Mouse (Mus musculus) intestine, embryonic 14.5 days (tissue): ENCODE measurements around the gene Snx29. TPM values are rescaled to one million over a fixed set of nuclear protein-coding genes. Genes with fewer than 3 reads are reported as not detected.

ENCODE experiments used
- ATAC-seq: fragments of 200-750 bp; cut with Nextera tagmentation; replicated peaks from 2 replicates; pipeline ENCODE4 v1.8.0; 2017; ENCODE audit warnings: low read depth, moderate number of reproducible peaks, moderate TSS enrichment, moderate library complexity; ENCODE audit not compliant: low FRiP score, low TSS enrichment
- DNase-seq: peaks from one replicate; pipeline ENCODE4 v3.0.0-alpha.2; 2018; ENCODE audit warnings: low spot score
- H3K27ac ChIP-seq: fragments of 300-500 bp; sonication (generic); 2 replicates; pipeline ENCODE4 v1.5.1; 2014; ENCODE audit warnings: low read depth, mild to moderate bottlenecking, control low read depth
- H3K27me3 ChIP-seq: fragments of 300-500 bp; sonication (generic); replicated peaks from 2 replicates; pipeline ENCODE4 v1.6.1; 2014; ENCODE audit warnings: low read length, control low read depth; ENCODE audit not compliant: control insufficient read depth, insufficient read depth
- H3K36me3 ChIP-seq: fragments of 300-500 bp; sonication (generic); 2 replicates; pipeline ENCODE4 v1.6.1; 2014; ENCODE audit warnings: low read length, control low read depth; ENCODE audit not compliant: control insufficient read depth, insufficient read depth
- H3K4me1 ChIP-seq: fragments of 300-500 bp; sonication (generic); replicated peaks from 2 replicates; pipeline ENCODE4 v1.6.1; 2014; ENCODE audit warnings: low read length, control low read depth, mixed read lengths; ENCODE audit not compliant: control insufficient read depth, insufficient read depth
- H3K4me2 ChIP-seq: fragments of 300-500 bp; sonication (generic); 2 replicates; pipeline ENCODE4 v1.6.1; 2014; ENCODE audit warnings: low read length
- H3K4me3 ChIP-seq: fragments of 300-500 bp; sonication (generic); 2 replicates; pipeline ENCODE4 v1.5.1; 2014; ENCODE audit warnings: low read depth, low read length, control low read depth, mixed read lengths
- H3K9ac ChIP-seq: fragments of 300-500 bp; sonication (generic); 2 replicates; pipeline ENCODE4 v1.6.1; 2014; ENCODE audit warnings: mild to moderate bottlenecking, low read length
- H3K9me3 ChIP-seq: fragments of 300-500 bp; sonication (generic); 2 replicates; pipeline ENCODE4 v1.6.1; 2016; ENCODE audit warnings: low read length, control low read depth; ENCODE audit not compliant: control insufficient read depth
- WGBS: fragments of 180-500 bp; shearing (Covaris S2); extraction: QIAGEN DNeasy Blood & Tissue Kit; methylation state at CpG from one replicate; pipeline ENCODE4 v1.1.7; 2014; 5-methylcytosine and 5-hydroxymethylcytosine counted together
- polyA plus RNA-seq: library from polyadenylated mRNA; unstranded; fragments of >200 nt; fragmentation: Nextera tagmentation; extraction: Ambion mirVana; gene quantifications from 2 replicates; pipeline ENCODE4 v1.2.1, GENCODE M21; 2014

Gene Snx29
- polyA plus RNA-seq, 1 experiment from 2014 or later = 6.3 TPM

DNA sequence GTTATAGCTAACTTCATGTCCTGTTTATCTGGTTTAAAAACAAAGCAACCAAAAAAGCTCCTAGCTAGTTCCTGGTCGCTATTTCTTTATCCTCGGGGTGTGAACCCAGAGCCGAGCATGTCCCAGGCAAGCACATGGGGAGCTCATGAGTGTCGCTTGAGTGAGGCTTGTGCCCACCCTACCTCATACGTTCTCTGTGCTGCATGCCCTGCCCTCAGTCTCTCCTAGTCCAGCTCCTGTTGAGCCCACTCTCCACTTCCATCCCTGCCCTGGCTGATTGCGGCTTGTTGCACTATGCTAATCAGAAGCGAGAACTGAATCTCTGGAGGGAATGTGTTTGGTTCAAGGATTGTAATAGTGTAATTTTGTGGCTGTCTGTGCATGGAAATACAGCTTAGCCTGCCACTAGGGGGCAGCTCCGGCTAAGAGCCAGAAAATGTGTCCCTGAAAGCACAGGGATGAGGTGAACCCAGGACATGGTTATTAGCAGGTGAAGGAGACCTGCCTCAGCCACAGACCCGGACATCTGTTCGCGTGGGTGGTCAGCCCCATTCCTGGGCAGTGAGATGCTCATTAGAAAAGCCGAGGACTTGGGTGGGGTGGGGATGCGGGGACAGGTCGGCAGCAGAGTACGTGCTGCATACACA lies 145.9 kb downstream of the Snx29 start:
- WGBS = 54% methylated on average over 15 of the region's 15 CpGs
- Histone ChIP-seq H3K36me3 (no peaks in the 10 kb centered on the region), H3K9ac (no peak overlapping the region), H3K4me3 (no peak overlapping the region), H3K4me2 (no peak overlapping the region), H3K9me3 (no peaks in the 10 kb centered on the region), H3K27ac (no peak overlapping the region), H3K27me3 (no peaks in the 10 kb centered on the region), H3K4me1 (no peaks in the 10 kb centered on the region)
- peak; percentile 60; the same call in 1 of the 2 replicates for ATAC-seq
- DNase-seq = peak; percentile 78

DNA sequence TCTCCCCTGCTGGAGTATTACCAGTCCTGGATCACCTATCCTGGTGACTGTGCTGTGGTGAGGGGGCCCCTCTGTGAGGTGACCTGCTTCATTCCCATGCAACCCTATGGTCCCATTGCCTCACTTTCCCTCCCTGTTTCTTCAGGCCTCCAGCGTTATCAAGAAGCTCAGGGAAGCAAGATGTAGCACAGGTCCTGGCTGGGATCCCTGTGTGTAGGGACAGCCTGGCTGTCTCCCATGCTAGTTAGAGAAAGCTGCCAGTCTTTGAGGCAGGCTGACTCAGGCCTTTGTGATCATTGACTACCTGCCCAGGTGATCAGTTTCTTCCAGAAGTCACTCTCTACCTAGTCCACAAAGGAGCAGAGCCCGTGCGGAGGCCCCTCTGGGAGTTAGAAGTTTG lies 146.8 kb downstream of the Snx29 start:
- Histone ChIP-seq H3K4me1 (no peaks in the 10 kb centered on the region), H3K4me3 (no peak overlapping the region)

DNA sequence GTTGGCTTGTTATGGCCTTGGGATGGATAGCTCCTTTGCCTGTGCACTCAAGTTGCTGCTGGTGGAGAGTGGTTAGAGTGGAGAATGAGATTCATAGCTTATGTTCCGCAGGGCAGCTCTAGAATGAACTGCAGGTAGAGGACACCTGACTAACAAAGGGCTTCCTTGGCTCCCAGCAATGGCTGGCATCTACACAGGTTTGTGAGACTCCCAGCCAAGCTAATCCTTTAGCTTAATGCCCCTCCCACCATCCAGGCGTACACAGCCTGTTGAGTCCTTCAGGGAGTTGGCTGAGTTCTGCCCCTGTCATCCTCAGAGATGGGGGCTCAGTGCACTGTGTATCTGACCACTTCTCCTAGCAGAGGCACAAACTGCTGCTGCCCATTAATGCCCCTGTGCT lies 148.5 kb downstream of the Snx29 start:
- WGBS = 86% methylated on average over 2 of the region's 2 CpGs
- H3K4me1 ChIP-seq = no peaks in the 10 kb centered on the region
- no peak for ATAC-seq
- H3K4me2 ChIP-seq = no peak overlapping the region
- H3K9ac ChIP-seq = no peak overlapping the region
- H3K9me3 ChIP-seq = no peaks in the 10 kb centered on the region
- no peak for DNase-seq
- no peak overlapping the region for H3K27ac ChIP-seq
- H3K27me3 ChIP-seq = no peaks in the 10 kb centered on the region
- H3K36me3 ChIP-seq = no peaks in the 10 kb centered on the region
- H3K4me3 ChIP-seq = no peak overlapping the region

More for the DNA sequence above, 146.8 kb downstream of the Snx29 start:
- WGBS = 88% methylated on average over 3 of the region's 3 CpGs
- Histone ChIP-seq H3K36me3 (no peaks in the 10 kb centered on the region), H3K27ac (no peak overlapping the region), H3K27me3 (no peaks in the 10 kb centered on the region), H3K4me2 (no peak overlapping the region), H3K9me3 (no peaks in the 10 kb centered on the region), H3K9ac (no peak overlapping the region)
- DNase-seq (no peak), ATAC-seq (no peak)

DNA sequence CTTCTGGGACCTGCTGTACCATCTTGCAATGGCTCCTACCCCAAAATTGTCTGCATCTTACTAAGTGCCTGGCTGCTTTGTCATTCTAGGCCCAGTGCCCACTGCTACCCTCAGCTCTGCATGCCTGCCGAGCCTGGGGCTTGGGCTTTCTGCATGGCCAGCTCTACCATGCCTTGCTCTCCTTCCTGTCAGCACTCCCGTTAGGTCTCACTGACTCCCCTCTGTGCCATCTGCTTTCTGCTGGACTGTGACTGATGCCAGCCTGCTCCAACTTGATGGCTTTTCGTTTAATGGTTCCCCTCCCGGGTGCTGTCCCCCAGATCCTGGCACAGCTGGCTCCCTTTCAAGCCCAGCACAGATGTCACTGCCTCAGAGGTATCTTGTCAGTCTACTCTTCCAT lies 150.1 kb downstream of the Snx29 start:
- DNase-seq (no peak), ATAC-seq (no peak)
- 81% methylated on average over 4 of the region's 4 CpGs for WGBS

DNA sequence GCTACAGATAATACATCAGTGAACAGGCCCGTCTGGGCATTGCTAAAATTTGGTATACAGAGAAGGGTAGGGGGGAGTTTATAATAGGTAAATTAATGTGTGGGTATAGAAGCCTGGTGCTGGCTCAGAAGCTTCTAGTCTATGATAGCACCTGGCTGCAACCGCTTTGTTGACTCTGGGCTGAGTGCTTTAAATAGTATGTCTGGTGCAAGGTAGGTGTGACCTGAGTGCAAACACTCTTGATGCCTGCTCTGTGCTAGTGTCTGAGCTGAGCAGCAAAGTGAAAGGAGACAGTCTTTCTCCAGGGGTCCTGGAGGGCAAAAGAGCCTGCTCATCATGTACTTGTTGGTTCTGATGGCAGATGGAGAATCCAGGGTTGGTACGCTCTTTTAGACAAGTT lies 150.8 kb downstream of the Snx29 start:
- H3K27ac ChIP-seq = no peak overlapping the region
- H3K4me3 ChIP-seq = no peak overlapping the region
- H3K4me2 ChIP-seq = no peak overlapping the region
- no peaks in the 10 kb centered on the region for H3K36me3 ChIP-seq
- H3K9ac ChIP-seq = no peak overlapping the region
- ATAC-seq (no peak), DNase-seq (no peak)
- H3K9me3 ChIP-seq = no peaks in the 10 kb centered on the region
- no peaks in the 10 kb centered on the region for H3K4me1 ChIP-seq
- no peaks in the 10 kb centered on the region for H3K27me3 ChIP-seq
- WGBS = 66% methylated on average over 3 of the region's 3 CpGs

More for the DNA sequence above, 150.1 kb downstream of the Snx29 start:
- H3K36me3 ChIP-seq = no peaks in the 10 kb centered on the region
- H3K4me3 ChIP-seq = no peak overlapping the region
- H3K9ac ChIP-seq = no peak overlapping the region
- H3K27me3 ChIP-seq = no peaks in the 10 kb centered on the region
- no peak overlapping the region for H3K4me2 ChIP-seq
- H3K27ac ChIP-seq = no peak overlapping the region
- no peaks in the 10 kb centered on the region for H3K9me3 ChIP-seq
- no peaks in the 10 kb centered on the region for H3K4me1 ChIP-seq

DNA sequence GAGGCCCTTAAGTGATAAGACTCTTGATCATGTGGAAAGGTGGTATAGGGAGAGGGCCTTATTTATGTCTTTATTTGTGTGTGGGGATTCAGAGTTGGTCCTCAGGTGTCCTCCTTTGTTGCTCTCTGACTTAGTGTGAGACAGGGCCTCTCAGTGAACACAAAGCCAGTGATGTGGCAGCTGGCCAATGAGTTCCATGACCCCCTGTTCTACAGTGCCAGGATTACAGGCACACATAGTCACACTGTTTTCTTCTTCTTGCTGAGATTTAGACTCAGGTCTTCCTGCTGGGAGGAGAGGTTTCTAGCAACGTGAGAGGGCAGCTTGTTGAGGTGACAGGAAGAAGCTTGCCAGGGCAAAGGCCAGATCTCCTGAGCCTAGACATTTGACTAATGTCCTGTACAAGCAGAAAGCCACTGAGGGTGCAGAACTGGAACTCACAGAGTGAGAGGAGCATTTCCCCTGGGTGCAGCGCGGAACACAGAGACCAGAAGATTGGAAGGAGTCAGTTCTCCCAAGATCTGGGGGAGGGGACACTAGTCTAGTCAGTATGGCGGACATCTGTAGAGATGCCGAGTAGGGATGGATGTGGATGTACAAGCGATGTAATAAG lies 151.3 kb downstream of the Snx29 start:
- WGBS = 77% methylated on average over 6 of the region's 6 CpGs
- Histone ChIP-seq H3K9ac (no peak overlapping the region), H3K9me3 (no peaks in the 10 kb centered on the region), H3K27ac (no peak overlapping the region), H3K4me1 (no peaks in the 10 kb centered on the region), H3K4me2 (no peak overlapping the region), H3K4me3 (no peak overlapping the region), H3K27me3 (no peaks in the 10 kb centered on the region), H3K36me3 (no peaks in the 10 kb centered on the region)
- ATAC-seq (no peak), DNase-seq (no peak)

DNA sequence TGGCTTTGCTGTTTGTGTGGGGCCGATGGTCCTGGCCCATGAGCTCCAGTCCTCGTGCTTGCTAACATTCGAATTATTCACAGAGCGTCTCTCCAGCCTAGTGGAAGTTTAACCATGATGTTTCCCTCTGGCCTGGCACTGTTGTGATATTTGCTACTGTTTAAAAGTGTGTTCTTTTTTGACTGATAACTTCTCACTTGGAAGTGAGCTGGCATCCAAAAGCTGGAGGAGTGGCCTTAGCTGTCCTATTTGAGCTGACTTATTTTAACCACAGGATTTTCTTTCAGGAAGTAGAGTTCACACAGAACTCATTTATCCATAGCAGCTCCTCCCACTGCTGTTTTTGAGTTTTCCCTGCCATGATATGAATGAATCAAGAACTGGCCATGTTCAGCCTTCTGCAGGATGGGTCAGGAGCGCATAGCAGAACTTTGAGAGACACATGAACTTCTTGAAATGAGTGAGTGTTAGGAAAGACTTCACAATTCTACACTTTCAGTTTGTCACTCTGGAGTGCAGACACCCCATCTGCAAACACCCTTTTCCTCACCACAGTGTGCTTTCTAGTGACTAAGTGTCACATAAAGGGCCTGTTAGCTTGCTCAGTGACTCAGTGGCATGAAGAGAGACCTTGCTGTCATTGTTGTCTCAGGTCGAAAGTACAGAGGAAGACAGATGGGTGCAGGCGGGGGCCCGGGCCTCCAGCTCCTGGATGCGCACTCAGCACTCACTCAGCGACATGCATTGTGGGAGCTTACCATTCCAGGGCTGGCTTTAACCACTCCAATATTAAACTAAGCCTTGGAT lies 152.6 kb downstream of the Snx29 start:
- DNase-seq (no peak), ATAC-seq (no peak)
- Histone ChIP-seq H3K4me3 (no peak overlapping the region), H3K4me2 (no peak overlapping the region), H3K27me3 (no peaks in the 10 kb centered on the region), H3K27ac (no peak overlapping the region), H3K9ac (no peak overlapping the region), H3K36me3 (no peaks in the 10 kb centered on the region), H3K9me3 (no peaks in the 10 kb centered on the region), H3K4me1 (no peaks in the 10 kb centered on the region)
- 74% methylated on average over 10 of the region's 10 CpGs for WGBS

DNA sequence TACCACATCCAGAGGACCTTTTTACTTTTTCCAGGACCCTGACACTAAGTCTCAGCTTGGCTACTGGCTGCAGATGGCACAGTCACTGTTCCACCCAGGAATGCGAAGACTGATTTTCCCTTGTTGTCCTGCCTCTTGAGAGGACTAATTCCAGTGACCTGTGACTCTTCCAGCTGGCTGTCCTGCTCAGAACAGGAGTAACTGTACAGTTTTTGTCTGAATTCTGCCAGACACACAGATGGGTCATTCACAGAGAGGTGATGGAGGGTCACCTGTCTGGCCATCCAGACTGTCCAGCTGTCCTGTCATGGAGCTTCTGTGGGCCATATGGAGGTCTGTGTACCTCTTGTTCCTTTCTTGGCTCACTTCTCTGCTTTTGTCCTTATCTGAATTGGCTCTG lies 153.6 kb downstream of the Snx29 start:
- WGBS = 89% methylated on average over 1 of the region's 1 CpGs

More for the DNA sequence above, 153.6 kb downstream of the Snx29 start:
- H3K9me3 ChIP-seq = no peaks in the 10 kb centered on the region
- DNase-seq = no peak
- no peak for ATAC-seq
- no peak overlapping the region for H3K4me3 ChIP-seq
- H3K36me3 ChIP-seq = no peaks in the 10 kb centered on the region
- H3K4me2 ChIP-seq = no peak overlapping the region
- H3K4me1 ChIP-seq = no peaks in the 10 kb centered on the region
- no peak overlapping the region for H3K9ac ChIP-seq
- H3K27ac ChIP-seq = no peak overlapping the region
- H3K27me3 ChIP-seq = no peaks in the 10 kb centered on the region
